Mouse (Mus musculus): ENCODE results near the gene Kcns1.
A peak's percentile ranks its signal among the peaks of the same experiment; 100 is the strongest.

GRCm38 (mm10) chr2:164134563-164134962, 36.4 kb downstream of the Kcns1 start:
- TF ChIP-seq CTCF (conservative IDR thresholded peaks at IDR 0.05 in 1 of 2, IDR thresholded peaks at IDR 0.05 in 1 of 2; ENCODE audit: low read depth in 2 of 2, low read length in 2 of 2): peak; percentile 9 to 69; a peak in 2 of 4 replicates
- TF ChIP-seq EP300 (IDR thresholded peaks at IDR 0.05; ENCODE audit: low read length): no peak
- TF ChIP-seq ZNF384 (IDR thresholded peaks at IDR 0.05; ENCODE audit: low read depth, low read length): no peak
- no peak for TF ChIP-seq E2F4 (IDR thresholded peaks at IDR 0.05; ENCODE audit: insufficient replicate concordance, low read depth, low read length)
- TF ChIP-seq POLR2A (IDR thresholded peaks at IDR 0.05; ENCODE audit: low read depth, low read length): no peak
- no peak for TF ChIP-seq MAX (IDR thresholded peaks at IDR 0.05; ENCODE audit: low read length)
- TF ChIP-seq TCF12 (IDR thresholded peaks at IDR 0.05; ENCODE audit: low read depth, low read length): no peak
- no peak for TF ChIP-seq MEF2A (IDR thresholded peaks at IDR 0.05; ENCODE audit: borderline replicate concordance, low read depth, low read length)
- TF ChIP-seq SIN3A (IDR thresholded peaks at IDR 0.05; ENCODE audit: low read length): no peak
